8 mouse cellular contexts compared by ENCODE assay signal in genomic region chr3:86986969-86987368, GRCm38 (mm10). TPM values are rescaled to one million over a fixed set of nuclear protein-coding genes. Genes with fewer than 3 reads are reported as not detected.
DNase-seq lines count a peak whose midpoint lies in the region; ATAC-seq and TF ChIP-seq lines count a peak whose summit lies in the region.
"Not testable (repeated sequence)": the region's sequence is repeated elsewhere in the genome, so short reads cannot be mapped to it uniquely, and the experiment has no call there.

No protein-coding gene starts in this region.

- peak overlapping the region; percentile 60; the same call in 1 of the 2 replicates for H3K9ac ChIP-seq in embryonic facial prominence, embryonic 12.5 days
- peak overlapping the region; percentile 37; the same call in 1 of the 2 replicates for H3K9ac ChIP-seq in forebrain, postnatal 0 days
- H3K9ac ChIP-seq in kidney, embryonic 15.5 days, result peak overlapping the region; percentile 18; the same call in 1 of the 2 replicates
- not testable (repeated sequence) for H3K9ac ChIP-seq in liver, embryonic 13.5 days; neural tube, embryonic 14.5 days (replicated peaks; ENCODE audit: low read depth, low read length)

- peak overlapping the region; percentile 52 for H3K4me2 ChIP-seq in embryonic facial prominence, embryonic 12.5 days (replicated peaks)
- H3K4me2 ChIP-seq in forebrain, postnatal 0 days (ENCODE audit: low read depth), result peak overlapping the region; percentile 57
- peak overlapping the region; percentile 61 for H3K4me2 ChIP-seq in kidney, embryonic 15.5 days
- peak overlapping the region; percentile 47 for H3K4me2 ChIP-seq in liver, embryonic 13.5 days
- peak overlapping the region; percentile 39 for H3K4me2 ChIP-seq in neural tube, embryonic 14.5 days (ENCODE audit: low read depth, low read length)

- TF ChIP-seq CTCF in forebrain, postnatal 0 days (IDR thresholded peaks at IDR 0.05; ENCODE audit: low read depth), result not testable (repeated sequence)

- peak overlapping the region; percentile 39 for H3K4me3 ChIP-seq in embryonic facial prominence, embryonic 12.5 days
- H3K4me3 ChIP-seq in forebrain, postnatal 0 days (ENCODE audit: low read depth, low read length), result peak overlapping the region; percentile 32
- peak overlapping the region; percentile 50 for H3K4me3 ChIP-seq in hindbrain, embryonic 10.5 days
- H3K4me3 ChIP-seq in kidney, embryonic 15.5 days (replicated peaks), result peak overlapping the region; percentile 36
- H3K4me3 ChIP-seq in liver, embryonic 13.5 days (replicated peaks), result peak overlapping the region; percentile 32
- not testable (repeated sequence) for H3K4me3 ChIP-seq in neural tube, embryonic 14.5 days (ENCODE audit: low read depth, low read length)

- H3K9me3 ChIP-seq in embryonic facial prominence, embryonic 12.5 days; forebrain, postnatal 0 days (ENCODE audit: low read length); hindbrain, embryonic 10.5 days; kidney, embryonic 15.5 days (replicated peaks); liver, embryonic 13.5 days (replicated peaks); neural tube, embryonic 14.5 days (ENCODE audit: control insufficient read depth, low read length): not testable (repeated sequence)

- H3K27ac ChIP-seq in embryonic facial prominence, embryonic 12.5 days, result peak overlapping the region; percentile 60; the same call in 1 of the 2 replicates
- H3K27ac ChIP-seq in forebrain, postnatal 0 days (ENCODE audit: low read depth, low read length); liver, embryonic 13.5 days; neural tube, embryonic 14.5 days (ENCODE audit: low read depth, low read length): not testable (repeated sequence)
- peak overlapping the region; percentile 84 for H3K27ac ChIP-seq in hindbrain, embryonic 10.5 days
- H3K27ac ChIP-seq in kidney, embryonic 15.5 days, result peak overlapping the region; percentile 48; the same call in 1 of the 2 replicates

- not testable (repeated sequence) for DNase-seq in forebrain, postnatal 0 days; hindbrain, embryonic 10.5 days (ENCODE audit: low spot score); liver, embryonic 13.5 days

- not testable (repeated sequence) for H3K4me1 ChIP-seq in embryonic facial prominence, embryonic 12.5 days; forebrain, postnatal 0 days (ENCODE audit: insufficient read depth); hindbrain, embryonic 10.5 days (replicated peaks); kidney, embryonic 15.5 days; liver, embryonic 13.5 days (replicated peaks); neural tube, embryonic 14.5 days (ENCODE audit: control insufficient read depth, insufficient read depth, low read length)

- peak; percentile 26 for ATAC-seq in CD4-positive, CD25-positive, alpha-beta regulatory T cell, adult 4 months
- not testable (repeated sequence) for ATAC-seq in embryonic facial prominence, embryonic 12.5 days (ENCODE audit: insufficient number of reproducible peaks, insufficient read depth, low FRiP score, low TSS enrichment); forebrain, postnatal 0 days; kidney, embryonic 15.5 days (replicated peaks; ENCODE audit: low FRiP score); liver, embryonic 13.5 days (ENCODE audit: low read depth); neural tube, embryonic 14.5 days (ENCODE audit: low read depth)
- peak; percentile 58 for ATAC-seq in megakaryocyte-erythroid progenitor cell, adult 5-6 weeks (replicated peaks; ENCODE audit: low FRiP score, low TSS enrichment, poor library complexity, severe bottlenecking)

- WGBS in embryonic facial prominence, embryonic 12.5 days, result 43% methylated on average over 5 of the region's 6 CpGs
- 31% methylated on average over 5 of the region's 6 CpGs for WGBS in forebrain, postnatal 0 days
- WGBS in hindbrain, embryonic 10.5 days, result 51% methylated on average over 6 of the region's 6 CpGs
- 43% methylated on average over 6 of the region's 6 CpGs for WGBS in kidney, embryonic 15.5 days
- 28% methylated on average over 6 of the region's 6 CpGs for WGBS in liver, embryonic 13.5 days (ENCODE audit: insufficient replicate concordance)
- WGBS in neural tube, embryonic 14.5 days, result 35% methylated on average over 5 of the region's 6 CpGs

- H3K27me3 ChIP-seq in embryonic facial prominence, embryonic 12.5 days; forebrain, postnatal 0 days (ENCODE audit: insufficient read depth, low read length); hindbrain, embryonic 10.5 days (ENCODE audit: insufficient read depth, poor library complexity, severe bottlenecking); kidney, embryonic 15.5 days; liver, embryonic 13.5 days; neural tube, embryonic 14.5 days (ENCODE audit: control insufficient read depth, insufficient read depth, low read length): not testable (repeated sequence)

- not testable (repeated sequence) for H3K36me3 ChIP-seq in embryonic facial prominence, embryonic 12.5 days; forebrain, postnatal 0 days (ENCODE audit: insufficient read depth); hindbrain, embryonic 10.5 days; kidney, embryonic 15.5 days; liver, embryonic 13.5 days; neural tube, embryonic 14.5 days (ENCODE audit: control insufficient read depth, insufficient read depth, low read length)

RNA-seq across cellular contexts. Expression of gene Cd1d1, which starts 12.3 kb away (rescaled TPM):
- 100 to 1,000 TPM; 133 to 178 TPM for polyA plus RNA-seq in CD4-positive, CD25-positive, alpha-beta regulatory T cell, adult 4 months (2017; shearing (Covaris generic))
- polyA plus RNA-seq in embryonic facial prominence, embryonic 12.5 days (2016; fragmentation: Nextera tagmentation; extraction: Ambion mirVana), result 63.9 and 66.6 TPM in 2 replicates
- 16.3 and 23.4 TPM in 2 replicates for total RNA-seq in forebrain, postnatal 0 days (2014; rRNA removed)
- polyA plus RNA-seq in forebrain, postnatal 0 days (2015; fragmentation: Nextera tagmentation; extraction: Ambion mirVana), result 12.5 and 25.1 TPM in 2 replicates
- 24.0 and 32.4 TPM in 2 replicates for polyA plus RNA-seq in hindbrain, embryonic 10.5 days (2016; fragmentation: Nextera tagmentation; extraction: Ambion mirVana)
- polyA plus RNA-seq in kidney, embryonic 15.5 days (2015; fragmentation: Nextera tagmentation; extraction: Ambion mirVana), result 29.2 and 31.9 TPM in 2 replicates
- polyA plus RNA-seq in liver, embryonic 13.5 days (2015; fragmentation: Nextera tagmentation; extraction: Ambion mirVana), result 6.3 and 7.9 TPM in 2 replicates
- total RNA-seq in megakaryocyte-erythroid progenitor cell, adult 5-6 weeks (2014; fragmentation: Nextera tagmentation), result 18.5 and 25.9 TPM in 2 replicates
- total RNA-seq in megakaryocyte-erythroid progenitor cell, adult 5-6 weeks (2017), result 22.7 and 28.4 TPM in 2 replicates
- 52.4 and 58.7 TPM in 2 replicates for polyA plus RNA-seq in neural tube, embryonic 14.5 days (2014; fragmentation: Nextera tagmentation; extraction: Ambion mirVana)
